Mouse (Mus musculus) neural tube, embryonic 15.5 days (tissue): ENCODE results near the gene Ralgapa1. TPM values are rescaled to one million over a fixed set of nuclear protein-coding genes. Genes with fewer than 3 reads are reported as not detected.

Source experiments
- ATAC-seq: fragments of 200-750 bp; cut with Nextera tagmentation; 2 replicates; pipeline ENCODE4 v1.8.0; 2017; ENCODE audit warnings: mild to moderate bottlenecking, moderate TSS enrichment, moderate library complexity; ENCODE audit not compliant: low FRiP score
- H3K27ac ChIP-seq: fragments of 300-500 bp; sonication (generic); replicated peaks from 2 replicates; pipeline ENCODE4 v1.5.1; 2015; ENCODE audit warnings: mild to moderate bottlenecking, inconsistent platforms
- H3K27me3 ChIP-seq: fragments of 300-500 bp; sonication (generic); replicated peaks from 2 replicates; pipeline ENCODE4 v1.6.1; 2015; ENCODE audit warnings: inconsistent platforms
- H3K36me3 ChIP-seq: fragments of 300-500 bp; sonication (generic); 2 replicates; pipeline ENCODE4 v1.6.1; 2015; ENCODE audit warnings: inconsistent platforms
- H3K4me1 ChIP-seq: fragments of 300-500 bp; sonication (generic); 2 replicates; pipeline ENCODE4 v1.6.1; 2015; ENCODE audit warnings: inconsistent platforms
- H3K4me2 ChIP-seq: fragments of 300-500 bp; sonication (generic); 2 replicates; pipeline ENCODE4 v1.6.1; 2015; ENCODE audit warnings: inconsistent platforms, mild to moderate bottlenecking, moderate library complexity
- H3K4me3 ChIP-seq: fragments of 300-500 bp; sonication (generic); replicated peaks from 2 replicates; pipeline ENCODE4 v1.5.1; 2015; ENCODE audit warnings: mild to moderate bottlenecking, inconsistent platforms
- H3K9ac ChIP-seq: fragments of 300-500 bp; sonication (generic); replicated peaks from 2 replicates; pipeline ENCODE4 v1.6.1; 2015; ENCODE audit warnings: mild to moderate bottlenecking, inconsistent platforms
- H3K9me3 ChIP-seq: fragments of 300-500 bp; sonication (generic); replicated peaks from 2 replicates; pipeline ENCODE4 v1.6.1; 2016; ENCODE audit warnings: inconsistent platforms
- WGBS: fragments of 180-500 bp; shearing (Covaris S2); methylation state at CpG from one replicate; pipeline ENCODE4 v1.1.7; 2015; ENCODE audit warnings: mixed read lengths; 5-methylcytosine and 5-hydroxymethylcytosine counted together
- polyA plus RNA-seq: library from polyadenylated mRNA; unstranded; fragments of >200 nt; fragmentation: Nextera tagmentation; extraction: Ambion mirVana; gene quantifications from 2 replicates; pipeline ENCODE4 v1.2.1, GENCODE M21; 2015

The Ralgapa1 gene
- polyA plus RNA-seq, 1 experiment from 2014 or later, result 25.4 TPM

DNA sequence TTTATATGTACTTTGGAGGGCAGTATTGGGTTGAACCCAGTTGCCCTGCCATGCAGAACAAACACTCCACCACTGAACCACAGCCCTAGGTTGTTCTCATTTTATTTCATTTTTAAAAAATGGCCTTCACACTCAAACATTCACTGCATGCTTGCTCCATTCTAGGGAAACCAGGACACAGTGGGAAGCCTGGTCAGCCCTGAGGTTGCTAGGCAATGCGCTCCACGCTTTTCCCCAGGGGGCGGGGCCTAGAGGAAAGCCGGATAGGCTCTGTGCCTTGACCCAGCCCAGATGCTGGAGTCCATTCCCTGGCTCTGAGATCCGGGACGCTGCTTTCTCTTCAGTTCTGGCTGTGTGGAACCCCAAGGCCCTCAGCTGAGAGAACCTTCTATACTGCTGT is 247.2 kb downstream of the Ralgapa1 start:
- ATAC-seq, result no peak
- Histone ChIP-seq H3K27me3 (no peaks in the 10 kb centered on the region), H3K27ac (no peak overlapping the region), H3K9ac (no peak overlapping the region), H3K4me3 (no peak overlapping the region), H3K36me3 (no peaks in the 10 kb centered on the region), H3K4me2 (no peak overlapping the region), H3K4me1 (peaks cover 3% of the 10 kb centered on the region; the same call in 1 of the 2 replicates), H3K9me3 (no peaks in the 10 kb centered on the region)
- WGBS, result 6% methylated on average over 6 of the region's 6 CpGs

DNA sequence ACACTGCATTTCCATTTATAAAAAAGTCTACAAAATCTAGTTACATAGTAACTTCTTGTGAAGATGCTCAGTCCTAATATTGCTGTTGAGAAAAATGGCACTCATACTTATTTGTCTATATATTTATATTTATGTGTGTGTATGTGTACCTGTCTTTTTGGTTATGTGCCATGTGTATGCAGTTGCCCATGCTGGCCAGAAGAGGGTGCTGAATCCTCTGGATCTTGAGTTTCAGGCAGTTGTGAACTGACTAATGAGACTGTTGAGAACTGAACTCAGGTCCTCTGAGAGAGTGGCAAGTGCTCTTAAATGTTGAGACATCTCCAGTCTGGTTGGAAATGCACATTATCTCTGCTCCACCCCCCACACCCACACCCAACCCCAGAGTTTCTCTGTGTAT is 247.9 kb downstream of the Ralgapa1 start:
- Histone ChIP-seq H3K4me2 (no peak overlapping the region), H3K9ac (no peak overlapping the region), H3K4me3 (no peak overlapping the region), H3K27me3 (no peaks in the 10 kb centered on the region), H3K27ac (no peak overlapping the region), H3K36me3 (no peaks in the 10 kb centered on the region), H3K9me3 (no peaks in the 10 kb centered on the region), H3K4me1 (peaks cover 3% of the 10 kb centered on the region; the same call in 1 of the 2 replicates)
- no peak for ATAC-seq

DNA sequence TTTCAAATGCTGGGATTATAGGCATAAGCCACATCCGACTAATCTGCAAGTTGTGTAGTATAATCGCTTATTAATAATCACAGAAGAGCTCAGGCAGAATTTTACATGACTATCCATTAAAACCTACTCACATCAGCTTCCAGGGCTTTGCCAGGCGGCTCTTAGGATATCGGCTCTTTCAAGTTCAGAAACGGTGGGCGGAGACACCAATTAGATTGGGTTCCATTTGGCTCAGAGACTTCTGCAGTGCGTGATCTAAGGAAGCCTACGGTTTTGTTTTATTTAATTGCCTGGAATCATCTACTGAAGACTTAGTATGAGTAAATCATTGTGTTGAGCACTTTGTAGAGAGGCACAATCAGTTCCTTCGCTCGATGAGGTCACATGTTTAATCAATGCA is 249.3 kb downstream of the Ralgapa1 start:
- peaks cover 5% of the 10 kb centered on the region; the same call in 1 of the 2 replicates for H3K4me1 ChIP-seq
- H3K9me3 ChIP-seq, result no peaks in the 10 kb centered on the region
- no peak overlapping the region for H3K4me2 ChIP-seq
- no peak overlapping the region for H3K4me3 ChIP-seq
- no peak overlapping the region for H3K27ac ChIP-seq
- H3K27me3 ChIP-seq, result no peaks in the 10 kb centered on the region
- WGBS, result 81% methylated on average over 10 of the region's 10 CpGs
- H3K36me3 ChIP-seq, result no peaks in the 10 kb centered on the region
- no peak for ATAC-seq
- no peak overlapping the region for H3K9ac ChIP-seq

DNA sequence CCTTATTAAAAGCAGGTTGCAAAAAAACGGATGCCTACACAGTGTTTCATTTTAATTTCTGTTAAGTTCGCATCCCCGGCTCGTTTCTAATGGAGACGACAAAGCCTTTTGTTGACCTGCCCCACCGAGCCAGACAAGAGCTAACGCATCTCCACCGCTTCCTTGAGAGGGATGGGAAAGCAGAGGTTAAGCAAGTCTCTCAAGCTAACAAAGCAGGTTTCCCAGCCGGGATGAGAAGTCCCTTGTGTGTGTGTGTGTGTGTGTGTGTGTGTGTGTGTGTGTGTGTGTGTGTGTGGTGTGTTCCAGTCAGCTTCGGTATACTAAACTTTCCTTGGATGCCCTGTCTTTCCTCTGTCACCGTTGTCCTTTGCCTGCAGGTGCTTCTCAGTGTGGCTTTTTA is 249.8 kb downstream of the Ralgapa1 start:
- Histone ChIP-seq H3K4me2 (no peak overlapping the region), H3K36me3 (no peaks in the 10 kb centered on the region), H3K9me3 (no peaks in the 10 kb centered on the region), H3K9ac (no peak overlapping the region), H3K27me3 (no peaks in the 10 kb centered on the region), H3K4me3 (no peak overlapping the region), H3K27ac (no peak overlapping the region), H3K4me1 (peaks cover 7% of the 10 kb centered on the region; the same call in 1 of the 2 replicates)
- ATAC-seq, result no peak
- WGBS, result 79% methylated on average over 11 of the region's 11 CpGs

DNA sequence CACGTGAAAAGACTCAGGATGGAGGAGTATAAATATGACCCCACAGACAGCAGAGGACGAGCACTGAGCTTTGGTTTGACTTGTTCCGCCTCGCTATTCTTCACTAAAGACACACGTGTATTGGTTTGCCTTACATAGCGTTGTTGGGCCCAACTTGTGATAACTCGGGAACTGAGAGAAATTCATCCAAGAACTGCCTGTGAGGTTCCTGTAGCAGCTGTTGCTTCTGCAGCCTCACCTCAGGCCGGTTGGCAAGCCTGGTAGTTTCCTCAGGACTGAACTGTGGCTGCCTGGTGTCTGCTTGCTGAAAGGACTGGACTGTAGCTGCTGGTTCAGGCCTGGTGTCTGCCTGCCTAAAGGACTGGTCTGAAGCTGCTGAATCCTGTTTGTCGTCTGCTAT is 250.3 kb downstream of the Ralgapa1 start:
- no peaks in the 10 kb centered on the region for H3K27me3 ChIP-seq
- no peak overlapping the region for H3K4me2 ChIP-seq
- 93% methylated on average over 9 of the region's 9 CpGs for WGBS
- no peaks in the 10 kb centered on the region for H3K9me3 ChIP-seq
- H3K27ac ChIP-seq, result no peak overlapping the region
- H3K4me1 ChIP-seq, result peaks cover 8% of the 10 kb centered on the region; the same call in 1 of the 2 replicates
- no peak overlapping the region for H3K9ac ChIP-seq
- no peak for ATAC-seq
- H3K36me3 ChIP-seq, result no peaks in the 10 kb centered on the region
- no peak overlapping the region for H3K4me3 ChIP-seq

DNA sequence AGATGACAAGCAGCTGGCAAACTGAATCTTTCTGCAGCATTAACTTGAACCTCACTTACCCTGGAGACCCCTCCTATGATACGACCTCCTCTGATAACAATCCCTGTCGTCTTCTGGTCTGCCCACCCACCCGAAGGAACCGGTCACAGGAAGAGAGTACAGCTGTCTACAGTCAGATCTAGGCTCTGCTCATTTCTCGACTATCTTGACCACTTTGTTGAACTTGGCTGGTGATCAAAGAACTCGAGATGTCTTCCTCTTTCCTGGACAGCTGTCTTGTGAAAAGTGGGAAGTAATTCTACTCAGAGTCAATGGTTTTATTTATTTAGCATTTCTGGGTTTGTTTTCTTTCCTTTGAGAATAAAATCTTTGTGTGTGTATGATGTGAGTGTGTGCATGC is 251.3 kb downstream of the Ralgapa1 start:
- H3K9ac ChIP-seq, result no peak overlapping the region
- peaks cover 8% of the 10 kb centered on the region; the same call in 1 of the 2 replicates for H3K4me1 ChIP-seq
- H3K4me3 ChIP-seq, result no peak overlapping the region
- H3K27ac ChIP-seq, result no peak overlapping the region
- no peak for ATAC-seq
- no peak overlapping the region for H3K4me2 ChIP-seq
- H3K27me3 ChIP-seq, result no peaks in the 10 kb centered on the region
- no peaks in the 10 kb centered on the region for H3K36me3 ChIP-seq
- 80% methylated on average over 6 of the region's 6 CpGs for WGBS
- H3K9me3 ChIP-seq, result no peaks in the 10 kb centered on the region

DNA sequence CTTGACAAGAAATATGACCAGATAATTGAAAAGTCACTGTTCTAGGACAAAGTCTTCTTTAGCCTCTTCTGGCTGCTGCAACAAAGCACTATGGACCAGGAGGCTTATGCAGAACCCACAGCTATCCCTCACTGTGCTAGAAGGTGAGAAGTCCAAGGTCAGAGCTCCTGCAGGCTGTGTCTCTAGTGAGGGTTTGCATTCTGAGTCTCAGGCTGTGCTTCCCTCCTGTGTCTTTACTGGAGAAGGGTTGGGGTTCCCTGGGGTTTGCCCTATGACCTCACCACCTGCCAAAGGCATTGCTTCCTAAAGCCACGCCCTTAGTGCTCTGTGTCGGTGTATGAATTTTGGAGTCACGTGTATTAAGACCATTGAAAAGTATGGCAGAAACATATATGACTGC is 252.5 kb downstream of the Ralgapa1 start:
- Histone ChIP-seq H3K4me2 (no peak overlapping the region), H3K9ac (no peak overlapping the region), H3K4me3 (no peak overlapping the region), H3K36me3 (no peaks in the 10 kb centered on the region), H3K27ac (no peak overlapping the region), H3K9me3 (no peaks in the 10 kb centered on the region), H3K27me3 (no peaks in the 10 kb centered on the region), H3K4me1 (peaks cover 8% of the 10 kb centered on the region; the same call in 1 of the 2 replicates)
- 82% methylated on average over 3 of the region's 3 CpGs for WGBS
- no peak for ATAC-seq

DNA sequence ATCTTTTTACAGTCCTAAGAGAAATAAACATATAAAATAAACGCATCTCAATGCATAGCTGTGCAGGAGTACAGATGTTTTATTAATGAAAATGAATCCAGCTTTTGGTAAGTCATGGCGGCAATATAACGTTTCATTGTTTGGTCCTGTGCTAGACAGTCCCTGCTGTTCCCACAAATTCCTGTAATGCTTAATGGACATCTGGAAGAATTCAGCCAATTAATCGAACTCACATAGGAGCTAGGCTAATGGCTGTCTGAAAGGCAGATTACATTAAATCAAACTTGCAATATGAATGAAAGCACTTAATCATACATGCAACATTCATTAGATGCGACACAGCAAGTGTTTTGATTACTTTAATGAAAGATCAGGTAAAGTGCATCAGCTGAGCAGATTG is 254.1 kb downstream of the Ralgapa1 start:
- 55% methylated on average over 5 of the region's 5 CpGs for WGBS
- H3K4me3 ChIP-seq, result no peak overlapping the region
- H3K27me3 ChIP-seq, result no peaks in the 10 kb centered on the region
- H3K27ac ChIP-seq, result no peak overlapping the region
- H3K4me1 ChIP-seq, result 0 out of 2 replicates have a peak, but pooled peaks cover 5% of the 10 kb centered on the region
- H3K9me3 ChIP-seq, result no peaks in the 10 kb centered on the region
- no peaks in the 10 kb centered on the region for H3K36me3 ChIP-seq
- H3K9ac ChIP-seq, result no peak overlapping the region
- no peak overlapping the region for H3K4me2 ChIP-seq
- no peak for ATAC-seq

DNA sequence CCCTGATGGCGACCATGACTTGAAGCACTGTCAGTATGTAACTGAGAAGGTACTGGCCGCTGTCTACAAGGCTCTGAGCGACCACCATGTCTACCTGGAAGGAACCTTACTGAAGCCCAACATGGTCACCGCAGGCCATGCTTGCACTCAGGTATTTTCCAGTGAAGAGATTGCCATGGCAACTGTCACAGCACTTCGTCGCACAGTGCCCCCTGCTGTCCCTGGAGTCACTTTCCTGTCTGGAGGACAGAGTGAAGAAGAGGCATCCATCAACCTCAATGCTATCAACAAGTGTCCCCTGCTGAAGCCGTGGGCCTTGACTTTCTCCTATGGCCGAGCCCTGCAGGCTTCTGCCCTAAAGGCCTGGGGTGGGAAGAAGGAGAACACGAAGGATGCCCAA is 255.1 kb downstream of the Ralgapa1 start:
- WGBS, result 76% methylated on average over 9 of the region's 9 CpGs
- ATAC-seq, result no peak
- no peak overlapping the region for H3K4me3 ChIP-seq
- no peak overlapping the region for H3K27ac ChIP-seq
- H3K27me3 ChIP-seq, result no peaks in the 10 kb centered on the region
- no peaks in the 10 kb centered on the region for H3K9me3 ChIP-seq
- H3K4me1 ChIP-seq, result 0 out of 2 replicates have a peak, but pooled peaks cover 5% of the 10 kb centered on the region
- no peak overlapping the region for H3K9ac ChIP-seq
- H3K36me3 ChIP-seq, result no peaks in the 10 kb centered on the region
- H3K4me2 ChIP-seq, result no peak overlapping the region

DNA sequence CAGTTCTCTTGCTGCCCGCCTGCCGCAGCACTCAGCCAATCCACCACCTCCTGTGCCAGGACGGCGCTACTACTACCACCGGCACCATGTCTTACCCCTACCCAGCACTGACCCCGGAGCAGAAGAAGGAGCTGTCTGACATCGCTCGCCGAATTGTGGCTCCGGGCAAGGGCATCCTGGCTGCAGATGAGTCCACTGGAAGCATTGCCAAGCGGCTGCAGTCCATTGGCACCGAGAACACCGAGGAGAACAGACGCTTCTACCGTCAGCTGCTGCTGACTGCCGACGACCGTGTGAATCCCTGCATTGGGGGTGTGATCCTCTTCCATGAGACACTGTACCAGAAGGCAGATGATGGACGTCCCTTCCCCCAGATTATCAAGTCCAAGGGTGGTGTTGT is 255.8 kb downstream of the Ralgapa1 start, which contains the start of gene Aldoart2:
Gene Aldoart2 (plus strand): TSS at position 34 of the 400 bp plus-strand sequence.
- Histone ChIP-seq H3K9ac (no peak within 1 kb of the TSS), H3K4me2 (no peak within 1 kb of the TSS), H3K4me1 (peaks cover 8% of the 10 kb centered on the region; the same call in 1 of the 2 replicates), H3K36me3 (no peaks in the 10 kb centered on the region), H3K27ac (no peak within 1 kb of the TSS), H3K27me3 (no peaks in the 10 kb centered on the region), H3K4me3 (no peak within 1 kb of the TSS), H3K9me3 (no peaks in the 10 kb centered on the region)
- WGBS, result 98% methylated on average over 19 of the region's 19 CpGs
- ATAC-seq, result no peak

DNA sequence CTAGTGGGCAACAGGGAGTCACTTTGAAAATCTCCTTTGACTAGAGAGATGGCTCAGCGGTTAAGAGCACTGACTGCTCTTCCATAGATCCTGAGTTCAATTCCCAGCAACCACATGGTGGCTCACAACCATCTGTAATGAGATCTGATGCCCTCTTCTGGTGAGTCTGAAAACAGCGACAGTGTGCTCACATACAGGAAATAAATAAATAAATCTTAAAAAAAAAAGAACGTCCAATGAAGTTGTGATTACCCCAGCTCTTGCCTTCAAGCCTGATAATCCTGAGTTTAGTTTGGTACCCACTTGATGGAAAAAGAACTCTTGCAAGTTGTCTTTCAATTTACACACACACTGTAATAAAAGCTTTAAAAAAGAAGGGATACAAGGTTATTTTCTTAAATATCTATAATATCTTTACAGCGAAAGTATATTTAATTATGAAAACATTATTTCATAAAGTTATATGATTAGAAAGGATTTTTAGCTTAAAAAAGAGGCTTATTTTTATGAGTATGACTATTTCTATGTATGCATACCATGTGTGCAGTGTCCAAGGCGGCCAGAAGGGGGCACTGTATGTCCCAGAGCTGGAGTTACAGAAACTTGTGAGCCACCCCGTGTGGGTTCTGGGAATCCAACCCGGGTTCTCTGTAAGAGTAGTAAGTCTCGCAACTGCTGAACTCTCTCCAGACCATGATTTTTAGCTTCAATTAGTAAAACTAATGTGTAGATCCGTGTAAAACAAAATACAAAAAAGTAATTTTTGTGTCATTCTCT is 256.6 kb downstream of the Ralgapa1 start:
- no peaks in the 10 kb centered on the region for H3K9me3 ChIP-seq
- no peak overlapping the region for H3K4me2 ChIP-seq
- 89% methylated on average over 9 of the region's 9 CpGs for WGBS
- no peak overlapping the region for H3K4me3 ChIP-seq
- H3K27me3 ChIP-seq, result no peaks in the 10 kb centered on the region
- H3K27ac ChIP-seq, result no peak overlapping the region
- ATAC-seq, result no peak
- H3K9ac ChIP-seq, result no peak overlapping the region
- no peaks in the 10 kb centered on the region for H3K36me3 ChIP-seq
- H3K4me1 ChIP-seq, result peaks cover 10% of the 10 kb centered on the region; the same call in 1 of the 2 replicates

DNA sequence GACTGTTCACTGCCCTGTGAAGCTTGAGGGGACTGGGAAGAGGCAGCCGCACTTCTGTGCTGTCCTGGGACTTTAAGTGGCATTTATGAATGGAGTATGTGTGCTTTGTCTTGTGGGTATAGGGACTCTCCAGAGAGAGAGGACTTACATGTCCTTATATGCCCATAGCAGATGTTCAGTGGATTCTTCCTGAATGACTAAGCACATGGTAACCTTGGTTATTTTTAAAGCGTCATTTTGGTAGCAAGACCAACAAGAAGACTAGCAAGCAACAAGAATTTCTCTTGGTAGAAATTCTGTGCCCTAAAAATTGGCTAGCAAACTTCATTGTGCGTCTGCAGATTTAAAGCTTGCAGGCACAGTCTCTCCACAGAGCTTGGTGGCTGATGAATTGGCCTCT is 257.2 kb downstream of the Ralgapa1 start:
- H3K27me3 ChIP-seq, result no peaks in the 10 kb centered on the region
- no peak for ATAC-seq
- no peaks in the 10 kb centered on the region for H3K9me3 ChIP-seq
- H3K4me3 ChIP-seq, result no peak overlapping the region
- no peak overlapping the region for H3K27ac ChIP-seq
- no peak overlapping the region for H3K4me2 ChIP-seq
- WGBS, result 91% methylated on average over 3 of the region's 3 CpGs
- H3K9ac ChIP-seq, result no peak overlapping the region
- peaks cover 10% of the 10 kb centered on the region; the same call in 1 of the 2 replicates for H3K4me1 ChIP-seq
- H3K36me3 ChIP-seq, result no peaks in the 10 kb centered on the region
